In genomic region chr15:12900428-12901196, GRCm38 (mm10) we compare ENCODE assay signal across 14 mouse cellular contexts.
"Had no signal": no experiment of that assay in that cellular context is flagged by ENCODE, and none has a peak within 500 bp of the region (broad histone marks: within the 10 kb centered on the region; RNA-seq: fewer than 3 reads in every experiment).

No protein-coding gene starts in this region.

- H3K27ac ChIP-seq: kidney, postnatal 0 days; limb, embryonic 13.5 days; liver, embryonic 14.5 days; neural tube, embryonic 15.5 days had no signal

- H3K4me3 ChIP-seq: limb, embryonic 13.5 days; myocyte; neural tube, embryonic 15.5 days had no signal

- H3K9me3 ChIP-seq: limb, embryonic 13.5 days; neural tube, embryonic 15.5 days had no signal

- DNase-seq: kidney, adult 9 months; kidney, postnatal 36 days; left cerebral cortex, postnatal 4 days; lung, adult 2 months; lung, postnatal 36 days; right cerebral cortex, adult 18-20 months; right cerebral cortex, postnatal 25 days; thymus, postnatal 4 days had no signal

- H3K9ac ChIP-seq: limb, embryonic 13.5 days; liver, embryonic 14.5 days; neural tube, embryonic 15.5 days had no signal

- ATAC-seq: lung, postnatal 0 days had no signal

- H3K27me3 ChIP-seq: limb, embryonic 13.5 days; neural tube, embryonic 15.5 days had no signal

- H3K4me1 ChIP-seq: limb, embryonic 13.5 days; neural tube, embryonic 15.5 days had no signal
